Mouse (Mus musculus) embryonic facial prominence, embryonic 15.5 days (tissue): ENCODE measurements around the gene Zmynd8. TPM values are rescaled to one million over a fixed set of nuclear protein-coding genes. Genes with fewer than 3 reads are reported as not detected.

Experiments used
- ATAC-seq: fragments of 200-750 bp; cut with Nextera tagmentation; 2 replicates; pipeline ENCODE4 v1.8.0; 2017; ENCODE audit warnings: low read depth, moderate TSS enrichment; ENCODE audit not compliant: insufficient number of reproducible peaks, low FRiP score, low TSS enrichment
- H3K27ac ChIP-seq: fragments of 300-500 bp; sonication (generic); replicated peaks from 2 replicates; pipeline ENCODE4 v1.5.1; 2015; ENCODE audit warnings: mild to moderate bottlenecking, inconsistent platforms
- H3K27me3 ChIP-seq: fragments of 300-500 bp; sonication (generic); 2 replicates; pipeline ENCODE4 v1.6.1; 2015; ENCODE audit warnings: inconsistent platforms
- H3K36me3 ChIP-seq: fragments of 300-500 bp; sonication (generic); 2 replicates; pipeline ENCODE4 v1.6.1; 2015; ENCODE audit warnings: mild to moderate bottlenecking, inconsistent platforms
- H3K4me1 ChIP-seq: fragments of 300-500 bp; sonication (generic); 2 replicates; pipeline ENCODE4 v1.6.1; 2015; ENCODE audit warnings: inconsistent platforms
- H3K4me2 ChIP-seq: fragments of 300-500 bp; sonication (generic); replicated peaks from 2 replicates; pipeline ENCODE4 v1.6.1; 2015; ENCODE audit warnings: mild to moderate bottlenecking, inconsistent platforms
- H3K4me3 ChIP-seq: fragments of 300-500 bp; sonication (generic); replicated peaks from 2 replicates; pipeline ENCODE4 v1.5.1; 2015; ENCODE audit warnings: mild to moderate bottlenecking, inconsistent platforms
- H3K9ac ChIP-seq: fragments of 300-500 bp; sonication (generic); 2 replicates; pipeline ENCODE4 v1.6.1; 2015; ENCODE audit warnings: inconsistent platforms
- H3K9me3 ChIP-seq: fragments of 300-500 bp; sonication (generic); replicated peaks from 2 replicates; pipeline ENCODE4 v1.6.1; 2016; ENCODE audit warnings: inconsistent platforms
- WGBS: fragments of 180-500 bp; shearing (Covaris S2); methylation state at CpG from one replicate; pipeline ENCODE4 v1.1.7; 2015; 5-methylcytosine and 5-hydroxymethylcytosine counted together
- polyA plus RNA-seq: library from polyadenylated mRNA; unstranded; fragments of >200 nt; fragmentation: Nextera tagmentation; extraction: Ambion mirVana; gene quantifications from 2 replicates; pipeline ENCODE4 v1.2.1, GENCODE M21; 2015

Gene Zmynd8
- polyA plus RNA-seq, 1 experiment from 2014 or later = 50.9 TPM

GRCm38 (mm10) chr2:165825964-165826712 lies 72.7 kb downstream of the Zmynd8 start:
- H3K4me1 ChIP-seq = peaks cover 48% of the 10 kb centered on the region
- H3K4me2 ChIP-seq = no peak overlapping the region
- peak; percentile 52 for ATAC-seq
- H3K27ac ChIP-seq = peak overlapping the region; percentile 56
- H3K27me3 ChIP-seq = no peaks in the 10 kb centered on the region
- no peak overlapping the region for H3K4me3 ChIP-seq
- H3K36me3 ChIP-seq = peaks cover 60% of the 10 kb centered on the region
- H3K9ac ChIP-seq = no peak overlapping the region
- no peaks in the 10 kb centered on the region for H3K9me3 ChIP-seq
- WGBS = 62% methylated on average over 10 of the region's 10 CpGs

- Histone ChIP-seq H3K36me3 (peaks cover 53% of the 10 kb centered on the region), H3K27me3 (no peaks in the 10 kb centered on the region), H3K4me1 (peaks cover 41% of the 10 kb centered on the region), H3K4me3 (no peak overlapping the region), H3K9ac (no peak overlapping the region), H3K4me2 (no peak overlapping the region), H3K27ac (no peak overlapping the region), H3K9me3 (no peaks in the 10 kb centered on the region)
- no peak for ATAC-seq
- 90% methylated on average over 17 of the region's 17 CpGs for WGBS
Measured at GRCm38 (mm10) chr2:165825261-165825900, 73.4 kb downstream of the Zmynd8 start.

- H3K27ac ChIP-seq = no peak overlapping the region
- H3K9me3 ChIP-seq = no peaks in the 10 kb centered on the region
- H3K4me2 ChIP-seq = no peak overlapping the region
- no peak overlapping the region for H3K4me3 ChIP-seq
- H3K4me1 ChIP-seq = peaks cover 38% of the 10 kb centered on the region
- no peak for ATAC-seq
- H3K36me3 ChIP-seq = peaks cover 49% of the 10 kb centered on the region
- no peaks in the 10 kb centered on the region for H3K27me3 ChIP-seq
- 90% methylated on average over 10 of the region's 10 CpGs for WGBS
- no peak overlapping the region for H3K9ac ChIP-seq
Measured at GRCm38 (mm10) chr2:165824826-165825225, 74.0 kb downstream of the Zmynd8 start.

GRCm38 (mm10) chr2:165822478-165822877 lies 76.3 kb downstream of the Zmynd8 start:
- peaks cover 53% of the 10 kb centered on the region for H3K36me3 ChIP-seq
- H3K9me3 ChIP-seq = no peaks in the 10 kb centered on the region
- H3K4me3 ChIP-seq = no peak overlapping the region
- no peak overlapping the region for H3K9ac ChIP-seq
- no peaks in the 10 kb centered on the region for H3K27me3 ChIP-seq
- 90% methylated on average over 15 of the region's 15 CpGs for WGBS
- H3K4me1 ChIP-seq = peaks cover 27% of the 10 kb centered on the region
- H3K4me2 ChIP-seq = no peak overlapping the region
- no peak overlapping the region for H3K27ac ChIP-seq
- ATAC-seq = no peak

GRCm38 (mm10) chr2:165821671-165822070 lies 77.1 kb downstream of the Zmynd8 start:
- Histone ChIP-seq H3K4me1 (peaks cover 19% of the 10 kb centered on the region), H3K4me3 (no peak overlapping the region), H3K4me2 (no peak overlapping the region), H3K27ac (no peak overlapping the region), H3K27me3 (no peaks in the 10 kb centered on the region), H3K36me3 (peaks cover 53% of the 10 kb centered on the region), H3K9ac (no peak overlapping the region), H3K9me3 (no peaks in the 10 kb centered on the region)
- WGBS = 85% methylated on average over 12 of the region's 12 CpGs
- ATAC-seq = no peak

GRCm38 (mm10) chr2:165820504-165821095 lies 78.2 kb downstream of the Zmynd8 start:
- Histone ChIP-seq H3K9ac (no peak overlapping the region), H3K4me3 (no peak overlapping the region), H3K36me3 (peaks cover 55% of the 10 kb centered on the region), H3K4me1 (0 out of 2 replicates have a peak, but pooled peaks cover 10% of the 10 kb centered on the region), H3K27me3 (no peaks in the 10 kb centered on the region), H3K27ac (peak overlapping the region; percentile 77), H3K9me3 (no peaks in the 10 kb centered on the region), H3K4me2 (no peak overlapping the region)
- no peak for ATAC-seq
- WGBS = 64% methylated on average over 15 of the region's 15 CpGs

- no peak overlapping the region for H3K9ac ChIP-seq
- no peak overlapping the region for H3K4me2 ChIP-seq
- 0 out of 2 replicates have a peak, but pooled peaks cover 7% of the 10 kb centered on the region for H3K4me1 ChIP-seq
- H3K27me3 ChIP-seq = no peaks in the 10 kb centered on the region
- ATAC-seq = no peak
- 67% methylated on average over 3 of the region's 3 CpGs for WGBS
- no peaks in the 10 kb centered on the region for H3K9me3 ChIP-seq
- no peak overlapping the region for H3K4me3 ChIP-seq
- H3K36me3 ChIP-seq = peaks cover 58% of the 10 kb centered on the region
- peak overlapping the region; percentile 77 for H3K27ac ChIP-seq
Measured at GRCm38 (mm10) chr2:165820073-165820472, 78.7 kb downstream of the Zmynd8 start.

GRCm38 (mm10) chr2:165818985-165819948 lies 79.5 kb downstream of the Zmynd8 start:
- peak; percentile 44; the same call in 1 of the 2 replicates for ATAC-seq
- Histone ChIP-seq H3K4me3 (no peak overlapping the region), H3K9me3 (no peaks in the 10 kb centered on the region), H3K4me2 (no peak overlapping the region), H3K27ac (peak overlapping the region; percentile 77), H3K4me1 (0 out of 2 replicates have a peak, but pooled peaks cover 7% of the 10 kb centered on the region), H3K9ac (no peak overlapping the region), H3K36me3 (peaks cover 58% of the 10 kb centered on the region), H3K27me3 (no peaks in the 10 kb centered on the region)
- WGBS = 74% methylated on average over 10 of the region's 10 CpGs

- no peak overlapping the region for H3K4me2 ChIP-seq
- no peaks in the 10 kb centered on the region for H3K27me3 ChIP-seq
- 0 out of 2 replicates have a peak, but pooled peaks cover 7% of the 10 kb centered on the region for H3K4me1 ChIP-seq
- 88% methylated on average over 6 of the region's 6 CpGs for WGBS
- H3K4me3 ChIP-seq = no peak overlapping the region
- no peak overlapping the region for H3K9ac ChIP-seq
- ATAC-seq = no peak
- peaks cover 58% of the 10 kb centered on the region for H3K36me3 ChIP-seq
- no peaks in the 10 kb centered on the region for H3K9me3 ChIP-seq
- H3K27ac ChIP-seq = no peak overlapping the region
Measured at GRCm38 (mm10) chr2:165818570-165818969, 80.2 kb downstream of the Zmynd8 start.

GRCm38 (mm10) chr2:165817437-165817836 lies 81.4 kb downstream of the Zmynd8 start:
- no peaks in the 10 kb centered on the region for H3K9me3 ChIP-seq
- no peak overlapping the region for H3K27ac ChIP-seq
- H3K4me2 ChIP-seq = no peak overlapping the region
- H3K4me3 ChIP-seq = no peak overlapping the region
- no peaks in the 10 kb centered on the region for H3K27me3 ChIP-seq
- WGBS = 94% methylated on average over 10 of the region's 10 CpGs
- H3K36me3 ChIP-seq = peaks cover 59% of the 10 kb centered on the region
- H3K9ac ChIP-seq = no peak overlapping the region
- no peak for ATAC-seq
- 0 out of 2 replicates have a peak, but pooled peaks cover 7% of the 10 kb centered on the region for H3K4me1 ChIP-seq
